Mouse (Mus musculus): ENCODE measurements around the gene Mt1. TPM values are rescaled to one million over a fixed set of nuclear protein-coding genes. Genes with fewer than 3 reads are reported as not detected.
"Not testable (repeated sequence)": the region's sequence is repeated elsewhere in the genome, so short reads cannot be mapped to it uniquely, and the experiment has no call there.

Mt1 gene
- total RNA-seq (2021) = 10 to 100 TPM; 42.4 to 49.1 TPM
- long read RNA-seq, experiment 1, transcript Mt1-201 (3 exons, 549 nt) = major isoform, 29 of 29 reads
- long read RNA-seq, experiment 1, partial matches to known transcripts = 0 of 29 reads
- long read RNA-seq, experiment 1, other reads (novel, unspliced or antisense) = 0 of 29 reads
- long read RNA-seq, experiment 2, transcript Mt1-201 (3 exons, 549 nt) = major isoform, 21 of 22 reads
- long read RNA-seq, experiment 2, partial matches to known transcripts = 0 of 22 reads
- long read RNA-seq, experiment 2, other reads (novel, unspliced or antisense) = 0 of 22 reads

DNA sequence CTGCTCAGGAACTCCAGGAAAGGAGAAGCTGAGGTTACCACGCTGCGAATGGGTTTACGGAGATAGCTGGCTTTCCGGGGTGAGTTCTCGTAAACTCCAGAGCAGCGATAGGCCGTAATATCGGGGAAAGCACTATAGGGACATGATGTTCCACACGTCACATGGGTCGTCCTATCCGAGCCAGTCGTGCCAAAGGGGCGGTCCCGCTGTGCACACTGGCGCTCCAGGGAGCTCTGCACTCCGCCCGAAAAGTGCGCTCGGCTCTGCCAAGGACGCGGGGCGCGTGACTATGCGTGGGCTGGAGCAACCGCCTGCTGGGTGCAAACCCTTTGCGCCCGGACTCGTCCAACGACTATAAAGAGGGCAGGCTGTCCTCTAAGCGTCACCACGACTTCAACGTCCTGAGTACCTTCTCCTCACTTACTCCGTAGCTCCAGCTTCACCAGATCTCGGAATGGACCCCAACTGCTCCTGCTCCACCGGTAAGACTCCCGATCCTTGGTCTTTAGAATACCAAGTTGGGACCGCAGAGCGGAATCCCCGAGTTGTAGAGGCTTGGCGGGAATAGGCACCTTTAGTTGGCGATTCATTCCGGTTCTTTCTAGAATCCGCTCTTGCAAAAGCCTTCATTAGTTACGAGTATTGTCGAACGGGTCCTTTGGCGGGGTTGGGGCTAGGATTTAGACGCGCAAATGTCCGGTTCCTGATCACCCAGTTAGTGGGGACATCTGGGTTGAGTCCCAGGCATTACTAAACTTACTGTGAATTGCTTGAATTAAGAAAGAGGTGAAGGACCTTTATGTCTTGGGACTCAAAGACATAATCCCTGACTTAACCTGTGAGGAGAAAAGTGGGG is at the start of gene Mt1:
Gene Mt1, plus strand, starts transcription at position 226 of the 856 bp plus-strand sequence.
- peak; percentile 66 to 88 for DNase-seq (ENCODE audit: low spot score in 2 of 2)

DNA sequence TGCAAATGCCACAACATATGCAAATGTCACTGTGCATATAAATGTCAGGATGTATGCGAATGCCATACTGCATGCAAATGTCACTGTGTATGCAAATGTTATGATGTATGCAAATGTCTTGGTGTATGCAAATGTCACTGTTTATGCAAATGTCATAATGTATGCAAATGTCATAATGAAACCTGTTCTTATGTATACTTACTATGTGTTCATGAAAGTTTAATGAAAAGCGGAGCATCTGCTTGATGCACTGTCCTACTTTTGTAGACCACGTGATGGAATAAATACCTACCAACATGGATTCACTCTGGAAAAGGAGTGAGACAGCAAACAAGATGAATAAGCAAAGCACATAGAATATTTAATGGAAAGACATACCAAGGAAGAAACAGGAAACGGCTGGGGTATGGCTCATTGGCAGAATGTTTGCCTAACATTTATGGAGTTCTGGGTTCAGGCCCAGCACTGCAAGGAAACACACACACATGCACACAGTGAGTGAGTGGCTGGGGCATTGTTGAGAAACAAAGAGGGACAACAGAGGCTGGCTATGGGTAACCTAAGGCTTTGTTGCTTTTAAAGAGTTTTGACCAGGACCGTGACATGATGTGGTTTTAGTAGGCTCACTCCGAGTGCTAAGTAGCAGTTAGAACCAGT is 49.6 kb upstream of the Mt1 start:
- no peak for DNase-seq (ENCODE audit: low spot score in 2 of 2)

DNA sequence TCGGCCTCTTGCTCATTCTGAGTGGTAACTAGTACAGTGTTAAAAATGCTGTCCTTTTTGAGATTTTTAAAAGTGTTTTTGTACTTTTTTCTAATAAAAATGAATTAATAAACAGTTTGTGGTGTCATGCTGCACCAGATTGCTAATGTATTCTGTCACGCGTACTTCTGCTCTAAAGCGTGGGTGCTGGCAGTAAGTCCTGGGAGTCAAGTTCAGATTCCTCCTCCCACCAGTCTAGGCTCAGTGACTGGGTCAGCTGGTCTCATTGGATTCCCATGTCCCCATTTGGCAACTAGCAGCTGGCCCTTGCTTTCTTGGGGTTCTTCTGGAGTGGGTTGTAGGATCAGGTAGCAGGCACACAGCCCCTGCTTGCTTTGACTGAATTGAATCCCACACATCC is 48.8 kb upstream of the Mt1 start:
- no peak for DNase-seq (ENCODE audit: low spot score in 2 of 2)

DNA sequence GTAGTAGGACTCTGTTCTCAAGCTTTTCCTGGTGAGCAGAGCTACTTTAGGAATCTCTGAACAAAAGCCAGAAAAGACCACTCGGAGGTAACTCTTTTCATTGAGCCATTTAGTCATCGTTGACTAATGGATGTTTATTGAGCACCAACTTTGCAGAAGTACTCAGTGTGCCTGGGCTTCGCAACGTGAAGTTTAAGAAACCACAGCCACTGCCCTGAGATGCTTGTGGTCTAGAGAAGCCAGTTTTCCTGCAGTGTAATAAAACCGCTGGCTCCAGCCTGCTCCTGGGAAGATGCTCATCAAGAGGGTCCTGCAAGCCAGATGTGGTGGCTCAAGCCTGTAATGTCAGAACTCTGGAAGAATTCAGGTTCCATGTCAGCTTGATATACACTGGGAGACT is 46.8 kb upstream of the Mt1 start:
- DNase-seq (ENCODE audit: low spot score in 2 of 2) = no peak

DNA sequence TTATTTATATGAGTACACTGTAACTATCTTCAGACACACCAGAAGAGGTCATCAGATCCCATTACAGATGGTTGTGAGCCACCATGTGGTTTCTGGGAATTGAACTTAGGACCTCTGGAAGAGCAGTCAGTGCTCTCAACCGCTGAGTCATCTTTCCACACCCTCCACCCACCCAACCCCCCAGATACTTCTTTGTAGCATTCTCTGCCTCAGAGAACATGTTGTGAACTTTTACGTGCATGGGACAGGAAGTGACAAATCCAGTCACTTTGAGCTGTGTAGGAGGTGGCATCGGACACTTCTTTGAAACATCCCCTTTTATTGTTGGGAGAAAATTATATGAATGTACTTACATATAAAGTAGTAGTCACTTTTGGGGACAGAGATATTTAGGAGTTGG is 44.3 kb upstream of the Mt1 start:
- DNase-seq (ENCODE audit: low spot score in 2 of 2) = not testable (repeated sequence)

DNA sequence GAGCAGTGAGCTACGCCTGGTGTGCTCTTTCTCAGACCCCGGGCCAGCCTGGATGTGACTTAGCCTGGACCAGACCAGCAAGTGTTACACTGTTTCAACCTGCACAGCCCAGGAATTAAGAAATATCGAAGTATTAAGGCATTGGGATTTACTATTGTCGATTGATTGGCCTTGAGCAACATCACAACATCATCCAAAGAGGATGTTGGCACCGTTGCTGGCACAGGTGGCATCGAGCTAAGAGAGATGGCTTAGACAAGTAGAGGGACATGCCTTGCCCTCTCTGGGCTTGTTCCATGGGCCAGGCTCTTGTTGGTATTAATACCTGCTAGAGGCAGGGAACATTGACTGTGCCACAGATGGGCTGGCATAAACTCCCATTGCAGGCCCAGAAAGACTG is 43.3 kb upstream of the Mt1 start:
- DNase-seq (ENCODE audit: low spot score in 2 of 2) = no peak

DNA sequence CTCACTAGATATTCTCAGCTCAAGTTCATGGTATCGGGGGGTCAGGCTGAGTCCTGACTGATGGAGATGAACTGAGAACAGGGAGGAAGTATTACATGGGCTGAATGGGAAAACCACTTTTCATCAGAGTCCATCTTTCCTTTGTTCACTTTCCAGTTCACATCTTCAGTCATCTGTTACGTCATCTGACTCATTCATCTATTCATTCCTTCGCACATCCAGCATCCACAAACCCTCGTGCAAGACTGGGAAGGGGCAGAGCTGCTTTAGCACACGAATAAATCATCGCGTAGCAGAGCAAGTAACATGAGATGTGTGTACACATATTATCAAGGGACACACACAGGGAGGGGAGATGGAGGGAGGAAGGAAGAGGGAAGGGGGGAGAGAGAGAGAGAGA is 42.7 kb upstream of the Mt1 start:
- DNase-seq (ENCODE audit: low spot score in 2 of 2) = no peak

DNA sequence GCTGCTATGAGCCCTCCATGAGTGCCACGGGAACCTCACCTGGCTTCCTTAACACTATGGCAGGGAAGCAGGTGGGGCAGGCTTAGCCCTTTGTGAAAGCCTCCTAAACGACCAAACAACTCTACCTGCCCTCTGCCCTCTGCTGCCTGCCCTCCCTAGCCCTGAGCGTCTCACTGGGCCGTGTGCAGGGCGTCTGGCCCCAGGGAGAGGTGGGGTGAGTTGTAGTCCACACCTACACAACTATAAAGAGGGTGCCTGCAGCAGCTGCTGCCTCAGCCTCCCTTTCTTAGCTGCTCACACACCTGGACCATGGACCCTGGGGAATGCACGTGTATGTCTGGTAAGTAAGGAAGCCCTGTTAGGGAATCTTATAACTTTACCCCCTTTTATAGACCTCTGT is 41.9 kb upstream of the Mt1 start, which contains the start of gene Mt4:
Gene Mt4, plus strand, starts transcription at position 265 of the 400 bp plus-strand sequence.
- DNase-seq (ENCODE audit: low spot score in 2 of 2) = no peak

DNA sequence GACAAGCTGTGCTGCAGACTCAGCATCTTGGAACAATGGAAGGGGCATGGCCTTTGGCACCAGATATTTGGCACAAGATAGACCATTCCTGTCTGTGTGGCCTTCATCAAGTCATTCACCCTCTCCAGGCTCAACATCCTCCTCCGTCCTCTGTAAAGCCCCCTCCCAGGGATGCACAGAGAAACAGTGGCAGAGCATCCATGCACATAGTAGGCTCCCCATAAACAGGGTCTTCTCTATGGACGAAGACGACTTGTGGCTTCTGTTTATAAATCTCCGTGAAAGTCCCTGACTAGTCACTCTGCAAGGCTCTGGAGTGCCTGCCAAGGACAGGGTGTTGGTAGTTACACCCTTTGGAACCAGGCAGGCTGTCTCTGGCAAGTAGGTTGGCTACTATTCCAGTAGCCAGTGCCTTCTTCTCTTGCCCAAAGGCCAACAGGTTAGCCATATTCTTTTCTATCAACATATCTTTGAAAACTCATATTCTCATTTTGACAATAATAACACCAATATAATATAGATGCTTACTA is 38.6 kb upstream of the Mt1 start:
- DNase-seq (ENCODE audit: low spot score in 2 of 2) = no peak

DNA sequence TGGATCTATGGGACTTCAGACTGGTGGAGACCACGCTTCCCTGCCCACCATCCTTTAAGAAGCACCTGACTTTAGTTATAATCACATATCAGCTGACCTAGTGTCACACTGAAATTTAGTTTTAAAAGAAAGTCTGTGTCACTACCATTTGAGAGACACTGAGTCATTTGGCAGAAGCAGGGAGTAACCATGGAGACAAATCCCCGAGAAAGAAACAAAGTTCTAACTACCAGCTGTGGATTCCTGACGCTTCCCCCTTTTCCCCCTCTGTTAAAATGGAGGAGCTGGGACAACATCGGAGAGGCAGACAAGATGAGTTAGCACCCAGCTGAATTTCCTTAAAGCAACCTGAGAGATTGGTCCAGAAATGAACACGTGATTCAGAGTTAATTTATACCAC is 30.6 kb upstream of the Mt1 start:
- DNase-seq (ENCODE audit: low spot score in 2 of 2) = no peak

DNA sequence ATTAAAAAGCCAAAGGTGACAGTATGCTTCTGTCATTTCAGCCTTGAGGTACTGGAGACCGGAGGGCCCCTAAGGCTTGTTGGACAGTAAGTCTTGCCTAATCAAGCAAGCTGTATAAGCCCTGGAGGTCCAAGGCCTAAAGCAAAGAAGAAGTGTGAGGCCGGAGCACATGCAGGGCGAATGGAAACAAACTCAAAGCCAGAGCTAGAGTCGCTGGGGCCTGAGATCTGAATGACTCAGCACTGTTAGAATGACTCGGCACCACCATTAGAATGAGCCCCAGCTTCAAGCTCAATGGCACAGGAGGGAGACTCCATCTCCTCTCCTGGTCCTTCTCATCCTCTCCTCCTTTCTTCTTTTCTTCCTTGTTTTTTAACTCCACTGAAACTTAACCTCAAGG is 28.0 kb upstream of the Mt1 start:
- DNase-seq (ENCODE audit: low spot score in 2 of 2) = no peak

DNA sequence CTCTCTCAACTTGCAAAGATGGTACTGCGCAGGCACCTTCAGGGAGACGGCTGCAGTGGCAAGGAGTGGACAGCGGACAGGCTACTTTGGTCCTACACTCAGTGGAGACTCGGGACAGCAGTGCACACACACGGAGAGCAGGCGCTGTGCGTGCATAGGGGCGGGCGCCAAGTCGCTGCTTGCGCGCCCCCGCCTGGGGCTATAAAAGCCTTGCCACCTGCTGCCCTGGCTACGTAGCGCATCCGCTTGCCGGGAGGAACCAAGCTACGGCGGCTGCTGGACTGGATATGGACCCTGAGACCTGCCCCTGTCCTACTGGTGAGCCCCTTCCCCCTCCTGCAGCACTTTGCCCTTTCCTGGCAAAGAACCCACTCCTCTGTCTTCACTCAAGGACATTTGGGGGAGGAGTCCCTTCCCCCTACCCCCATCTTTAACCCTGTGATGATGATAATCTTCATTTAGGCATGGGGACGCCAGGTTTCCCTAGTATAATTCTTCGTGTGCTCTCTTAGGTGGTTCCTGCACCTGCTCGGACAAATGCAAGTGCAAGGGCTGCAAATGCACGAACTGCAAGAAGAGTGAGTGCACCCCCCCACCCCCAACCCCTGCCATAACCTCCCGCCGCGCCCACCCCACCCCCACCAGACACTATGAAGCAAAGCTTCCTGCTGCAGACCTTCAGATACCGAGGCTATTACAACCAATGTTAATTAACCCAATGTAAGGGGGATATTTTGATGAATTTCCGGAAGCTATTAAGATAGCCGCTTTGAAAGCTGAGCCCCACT is 26.2 kb upstream of the Mt1 start, which contains the start of gene Mt3:
Gene Mt3, plus strand, starts transcription at position 95 of the 788 bp plus-strand sequence.
- DNase-seq (ENCODE audit: low spot score in 2 of 2) = peak in 1 of 2 experiments; percentile 47

DNA sequence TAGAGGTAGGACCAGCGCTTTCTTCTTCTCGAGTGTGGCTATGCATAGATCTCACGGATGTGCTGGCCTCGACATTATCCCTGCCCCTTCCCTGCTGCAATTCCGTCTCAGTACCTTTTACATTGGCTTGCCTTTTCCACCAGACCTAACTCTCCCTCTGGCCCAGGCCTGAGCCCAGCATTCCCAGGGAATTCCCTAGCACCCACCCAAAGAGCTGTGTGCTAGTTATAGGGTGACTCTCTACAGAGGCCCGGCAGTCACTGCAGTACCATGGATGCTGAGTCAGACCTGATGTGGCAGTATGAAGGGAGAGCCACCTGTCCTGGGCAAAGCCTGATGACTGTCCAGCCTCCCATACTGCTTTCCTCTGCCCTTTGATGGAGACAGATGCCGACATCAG is 25.4 kb upstream of the Mt1 start:
- no peak for DNase-seq (ENCODE audit: low spot score in 2 of 2)

DNA sequence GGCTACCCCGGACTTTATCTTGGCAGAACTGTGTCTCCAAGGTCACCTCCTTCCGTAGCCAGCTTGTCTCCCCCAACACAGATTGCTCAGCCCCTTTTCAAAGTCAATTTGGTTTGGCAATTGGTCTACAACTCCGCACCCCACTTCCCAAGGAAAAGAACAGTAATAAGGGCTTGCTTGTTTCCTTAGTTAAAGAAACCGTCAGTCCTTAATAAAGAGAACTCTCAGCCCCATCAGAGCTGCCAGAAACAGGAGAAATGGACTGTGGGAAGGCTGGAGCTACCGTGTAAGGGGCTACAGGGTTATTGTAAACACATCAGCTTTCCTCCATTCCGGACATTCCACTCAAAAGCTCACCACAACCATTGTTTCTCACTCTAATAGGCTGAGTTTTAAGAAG is 24.3 kb upstream of the Mt1 start:
- no peak for DNase-seq (ENCODE audit: low spot score in 2 of 2)

DNA sequence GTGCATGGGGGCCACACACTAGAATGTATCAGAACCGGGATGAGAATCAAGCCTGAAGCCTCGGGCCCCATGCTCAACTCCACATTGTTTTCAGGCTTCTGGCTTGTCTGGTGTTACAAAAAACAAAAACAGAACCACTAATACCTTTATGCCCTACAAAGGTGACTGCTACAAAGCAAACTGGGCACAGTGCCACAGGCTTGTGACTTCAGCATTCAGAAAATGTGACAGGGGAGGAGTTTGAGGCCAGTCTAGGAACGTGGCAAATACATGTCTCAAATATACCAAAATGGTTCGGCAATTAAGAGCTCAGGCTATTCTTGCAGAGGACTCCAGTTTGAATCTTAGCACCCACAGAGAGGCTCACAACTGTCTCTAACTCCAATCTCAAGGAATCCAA is 22.8 kb upstream of the Mt1 start:
- no peak for DNase-seq (ENCODE audit: low spot score in 2 of 2)

DNA sequence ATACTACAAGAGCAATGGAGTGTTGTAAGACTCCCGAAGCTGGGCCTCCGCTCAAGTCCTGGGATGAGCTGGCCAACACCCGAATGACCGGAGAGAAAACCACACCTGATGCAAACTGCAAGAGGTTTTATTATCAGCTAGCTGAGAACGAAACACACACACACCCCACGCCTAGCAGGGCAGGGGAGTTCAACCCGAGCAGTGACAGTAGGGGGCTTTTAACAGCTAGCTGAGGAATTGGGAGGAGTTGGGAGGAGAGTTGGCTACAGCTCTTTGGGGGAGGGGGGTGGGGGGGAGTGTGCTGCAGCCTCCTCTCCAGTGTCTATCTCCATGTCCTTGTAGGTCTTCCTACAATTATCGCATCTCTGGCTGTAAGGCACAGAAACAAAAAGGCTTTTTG is 13.1 kb upstream of the Mt1 start:
- not testable (repeated sequence) for DNase-seq (ENCODE audit: low spot score in 2 of 2)

DNA sequence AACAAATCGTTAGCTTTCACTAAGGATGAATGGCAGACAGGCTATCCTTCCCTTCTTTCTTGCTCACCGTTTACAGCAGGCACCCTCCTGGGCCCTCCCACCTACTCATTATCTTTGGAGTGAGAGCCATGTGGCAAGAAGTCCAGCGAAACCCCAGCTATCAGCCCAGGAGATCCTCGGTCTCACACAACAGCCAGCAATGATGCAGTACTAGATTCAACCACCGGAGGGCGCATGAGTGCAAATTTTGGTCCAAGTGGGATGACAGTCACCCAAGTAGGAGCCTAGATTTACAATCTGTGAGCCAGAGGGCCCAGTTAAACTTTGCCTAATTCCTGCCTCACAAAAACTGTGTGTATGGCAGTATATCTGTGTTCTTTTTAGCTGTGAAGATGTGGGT is 11.6 kb upstream of the Mt1 start:
- DNase-seq (ENCODE audit: low spot score in 2 of 2) = peak; percentile 80 to 82

DNA sequence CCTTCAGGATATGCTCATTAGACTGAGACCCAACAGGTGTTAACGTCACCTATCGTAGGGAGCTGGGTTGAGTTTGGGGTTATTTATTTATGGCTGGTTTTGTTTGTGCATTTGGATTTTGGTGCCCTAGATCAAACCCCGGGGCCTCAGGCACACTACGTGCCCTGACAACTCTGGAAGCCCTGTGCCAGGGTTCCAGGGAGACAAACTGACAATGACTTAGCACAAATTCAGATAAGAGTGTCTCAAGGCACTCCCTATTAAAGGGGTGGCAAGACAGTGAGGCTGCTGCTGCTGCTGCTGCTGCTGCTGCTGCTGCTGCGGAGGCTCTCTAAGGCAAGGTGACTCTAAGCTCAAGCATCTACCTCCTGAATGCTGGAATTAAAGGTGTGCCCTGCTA is 9.3 kb upstream of the Mt1 start:
- no peak for DNase-seq (ENCODE audit: low spot score in 2 of 2)

DNA sequence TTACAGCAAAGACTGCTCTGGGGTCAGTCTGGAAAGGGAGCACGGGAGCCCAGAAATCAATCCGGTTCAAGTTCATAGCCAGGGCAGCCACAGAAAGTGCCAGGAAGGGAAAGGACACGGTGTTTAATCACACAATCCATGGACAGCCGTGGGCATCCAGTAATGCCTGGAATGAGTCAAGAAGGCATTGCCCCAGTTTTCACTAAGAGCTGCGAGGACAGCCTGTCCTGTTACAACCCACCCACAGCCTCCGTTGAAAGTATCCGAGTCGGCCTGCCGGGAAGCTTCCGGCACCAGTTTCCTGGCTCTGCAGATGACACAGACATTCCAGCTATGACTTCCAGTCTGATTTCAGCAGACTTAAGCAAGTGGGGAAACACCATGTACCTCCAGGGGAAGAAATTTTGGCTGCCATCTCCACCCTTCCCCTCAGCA is 7.5 kb upstream of the Mt1 start:
- DNase-seq (ENCODE audit: low spot score in 2 of 2) = peak in 1 of 2 experiments; percentile 36

DNA sequence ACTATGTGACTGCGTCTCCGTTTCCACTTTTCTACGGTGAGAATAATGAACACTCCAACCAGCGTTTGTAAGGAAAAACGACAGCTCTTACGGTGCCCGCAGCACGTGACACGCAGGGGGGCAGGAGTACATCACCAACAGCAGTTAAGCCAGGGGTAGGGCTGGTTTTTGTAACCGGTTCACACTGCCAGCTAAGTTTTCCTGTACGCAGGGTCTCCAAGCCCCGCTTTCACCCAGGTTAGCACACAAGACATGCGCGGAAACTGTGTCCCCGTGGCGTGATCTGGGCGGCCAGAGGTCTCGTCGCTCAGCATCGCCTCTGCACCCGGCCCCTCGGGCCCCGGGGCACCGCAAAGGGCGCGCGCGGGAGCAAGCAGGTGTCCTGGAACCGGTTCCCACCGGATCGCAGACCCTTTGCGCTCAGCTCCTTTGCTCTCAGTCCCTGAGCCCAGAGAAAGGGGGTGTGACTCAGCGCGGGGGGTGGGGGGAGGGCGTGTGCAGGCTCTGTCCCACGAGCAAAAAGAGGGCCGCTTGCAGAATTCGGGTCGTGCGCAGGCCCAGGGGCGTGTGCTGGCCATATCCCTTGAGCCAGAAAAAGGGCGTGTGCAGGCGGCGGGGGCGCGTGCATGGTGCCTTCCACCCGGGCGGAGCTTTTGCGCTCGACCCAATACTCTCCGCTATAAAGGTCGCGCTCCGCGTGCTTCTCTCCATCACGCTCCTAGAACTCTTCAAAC is 6.6 kb upstream of the Mt1 start, which contains the start of gene Mt2:
Gene Mt2, plus strand, starts transcription at position 590 of the 734 bp plus-strand sequence.
- DNase-seq (ENCODE audit: low spot score in 2 of 2) = peak; percentile 60 to 84
